Mouse (Mus musculus): Measurements from ENCODE around the gene Mill1. TPM values are rescaled to one million over a fixed set of nuclear protein-coding genes. Genes with fewer than 3 reads are reported as not detected.
"Not testable (repeated sequence)": the region's sequence is repeated elsewhere in the genome, so short reads cannot be mapped to it uniquely, and the experiment has no call there.

Mill1 gene
- not detected in 2 replicates for polyA plus RNA-seq (2015; fragmentation: Nextera tagmentation; extraction: Ambion mirVana)

- WGBS: 65% methylated on average over 1 of the region's 1 CpGs
- Histone ChIP-seq H3K9ac (ENCODE audit: low read length) (no peak within 1 kb of the TSS), H3K27ac (ENCODE audit: low read length) (no peak within 1 kb of the TSS), H3K4me2 (ENCODE audit: low read depth, low read length) (no peak within 1 kb of the TSS), H3K4me1 (ENCODE audit: control insufficient read depth, insufficient read depth, low read length) (no peaks in the 10 kb centered on the region), H3K9me3 (replicated peaks; ENCODE audit: control insufficient read depth, low read length) (no peaks in the 10 kb centered on the region; the same call in none of the 2 replicates), H3K4me3 (ENCODE audit: low read length) (no peak within 1 kb of the TSS), H3K27me3 (ENCODE audit: control insufficient read depth, insufficient read depth, low read length) (no peaks in the 10 kb centered on the region), H3K36me3 (ENCODE audit: control insufficient read depth, insufficient read depth) (no peaks in the 10 kb centered on the region)
- no peak for ATAC-seq (replicated peaks; ENCODE audit: extremely low read depth, insufficient read depth, low FRiP score)
Measured at GRCm38 (mm10) chr7:18245047-18245446, at the start of gene Mill1. TSS of gene Mill1 (plus strand) at chr7:18245347.

- 14% methylated on average over 9 of the region's 9 CpGs for WGBS
- no peak overlapping the region for H3K9ac ChIP-seq (ENCODE audit: low read length)
- no peak overlapping the region for H3K27ac ChIP-seq (ENCODE audit: low read length)
- no peaks in the 10 kb centered on the region for H3K4me1 ChIP-seq (ENCODE audit: control insufficient read depth, insufficient read depth, low read length)
- peaks cover 5% of the 10 kb centered on the region for H3K9me3 ChIP-seq (replicated peaks; ENCODE audit: control insufficient read depth, low read length)
- H3K4me2 ChIP-seq (ENCODE audit: low read depth, low read length): no peak overlapping the region
- H3K36me3 ChIP-seq (ENCODE audit: control insufficient read depth, insufficient read depth): no peaks in the 10 kb centered on the region
- no peak overlapping the region for H3K4me3 ChIP-seq (ENCODE audit: low read length)
- no peaks in the 10 kb centered on the region for H3K27me3 ChIP-seq (ENCODE audit: control insufficient read depth, insufficient read depth, low read length)
- ATAC-seq (replicated peaks; ENCODE audit: extremely low read depth, insufficient read depth, low FRiP score): no peak
Measured at GRCm38 (mm10) chr7:18210938-18211337, 34.2 kb upstream of the Mill1 start.

GRCm38 (mm10) chr7:18214699-18215098, 30.4 kb upstream of the Mill1 start:
- Histone ChIP-seq H3K27me3 (ENCODE audit: control insufficient read depth, insufficient read depth, low read length) (no peaks in the 10 kb centered on the region), H3K4me1 (ENCODE audit: control insufficient read depth, insufficient read depth, low read length) (no peaks in the 10 kb centered on the region), H3K27ac (ENCODE audit: low read length) (no peak overlapping the region), H3K4me3 (ENCODE audit: low read length) (no peak overlapping the region), H3K9ac (ENCODE audit: low read length) (no peak overlapping the region), H3K36me3 (ENCODE audit: control insufficient read depth, insufficient read depth) (no peaks in the 10 kb centered on the region), H3K4me2 (ENCODE audit: low read depth, low read length) (no peak overlapping the region), H3K9me3 (replicated peaks; ENCODE audit: control insufficient read depth, low read length) (peaks cover 11% of the 10 kb centered on the region)
- no peak for ATAC-seq (replicated peaks; ENCODE audit: extremely low read depth, insufficient read depth, low FRiP score)
- WGBS: 52% methylated on average over 1 of the region's 1 CpGs

GRCm38 (mm10) chr7:18238561-18238960, 6.6 kb upstream of the Mill1 start:
- Histone ChIP-seq H3K36me3 (ENCODE audit: control insufficient read depth, insufficient read depth) (no peaks in the 10 kb centered on the region), H3K4me3 (ENCODE audit: low read length) (no peak overlapping the region), H3K27ac (ENCODE audit: low read length) (no peak overlapping the region), H3K9me3 (replicated peaks; ENCODE audit: control insufficient read depth, low read length) (peaks cover 5% of the 10 kb centered on the region), H3K4me1 (ENCODE audit: control insufficient read depth, insufficient read depth, low read length) (no peaks in the 10 kb centered on the region), H3K4me2 (ENCODE audit: low read depth, low read length) (no peak overlapping the region), H3K9ac (ENCODE audit: low read length) (no peak overlapping the region), H3K27me3 (ENCODE audit: control insufficient read depth, insufficient read depth, low read length) (no peaks in the 10 kb centered on the region)
- ATAC-seq (replicated peaks; ENCODE audit: extremely low read depth, insufficient read depth, low FRiP score): no peak
- 60% methylated on average over 2 of the region's 2 CpGs for WGBS

GRCm38 (mm10) chr7:18241217-18241616, 3.9 kb upstream of the Mill1 start:
- Histone ChIP-seq H3K4me3 (ENCODE audit: low read length) (no peak overlapping the region), H3K4me1 (ENCODE audit: control insufficient read depth, insufficient read depth, low read length) (no peaks in the 10 kb centered on the region), H3K27me3 (ENCODE audit: control insufficient read depth, insufficient read depth, low read length) (no peaks in the 10 kb centered on the region), H3K27ac (ENCODE audit: low read length) (no peak overlapping the region), H3K9me3 (replicated peaks; ENCODE audit: control insufficient read depth, low read length) (peaks cover 5% of the 10 kb centered on the region), H3K36me3 (ENCODE audit: control insufficient read depth, insufficient read depth) (no peaks in the 10 kb centered on the region), H3K4me2 (ENCODE audit: low read depth, low read length) (no peak overlapping the region), H3K9ac (ENCODE audit: low read length) (no peak overlapping the region)
- 62% methylated on average over 5 of the region's 5 CpGs for WGBS
- no peak for ATAC-seq (replicated peaks; ENCODE audit: extremely low read depth, insufficient read depth, low FRiP score)

GRCm38 (mm10) chr7:18243959-18244573, 1.1 kb upstream of the Mill1 start:
- H3K4me1 ChIP-seq (ENCODE audit: control insufficient read depth, insufficient read depth, low read length); H3K27me3 ChIP-seq (ENCODE audit: control insufficient read depth, insufficient read depth, low read length); H3K4me3 ChIP-seq (ENCODE audit: low read length); H3K4me2 ChIP-seq (ENCODE audit: low read depth, low read length); ATAC-seq (replicated peaks; ENCODE audit: extremely low read depth, insufficient read depth, low FRiP score); H3K9me3 ChIP-seq (replicated peaks; ENCODE audit: control insufficient read depth, low read length); H3K27ac ChIP-seq (ENCODE audit: low read length); H3K9ac ChIP-seq (ENCODE audit: low read length); H3K36me3 ChIP-seq (ENCODE audit: control insufficient read depth, insufficient read depth): not testable (repeated sequence)
- WGBS: 41% methylated on average over 1 of the region's 1 CpGs

- Histone ChIP-seq H3K4me3 (ENCODE audit: low read length) (no peak overlapping the region), H3K36me3 (ENCODE audit: control insufficient read depth, insufficient read depth) (no peaks in the 10 kb centered on the region)
- 39% methylated on average over 1 of the region's 1 CpGs for WGBS
Measured at GRCm38 (mm10) chr7:18260219-18260618, 15.1 kb downstream of the Mill1 start.

GRCm38 (mm10) chr7:18265089-18265488, 19.9 kb downstream of the Mill1 start:
- ATAC-seq (replicated peaks; ENCODE audit: extremely low read depth, insufficient read depth, low FRiP score): no peak
- Histone ChIP-seq H3K36me3 (ENCODE audit: control insufficient read depth, insufficient read depth) (no peaks in the 10 kb centered on the region), H3K27ac (ENCODE audit: low read length) (no peak overlapping the region), H3K9ac (ENCODE audit: low read length) (no peak overlapping the region), H3K27me3 (ENCODE audit: control insufficient read depth, insufficient read depth, low read length) (no peaks in the 10 kb centered on the region), H3K9me3 (replicated peaks; ENCODE audit: control insufficient read depth, low read length) (peaks cover 16% of the 10 kb centered on the region), H3K4me3 (ENCODE audit: low read length) (no peak overlapping the region), H3K4me2 (ENCODE audit: low read depth, low read length) (no peak overlapping the region), H3K4me1 (ENCODE audit: control insufficient read depth, insufficient read depth, low read length) (no peaks in the 10 kb centered on the region)
- WGBS: 53% methylated on average over 5 of the region's 5 CpGs

More at GRCm38 (mm10) chr7:18260219-18260618, 15.1 kb downstream of the Mill1 start:
- no peaks in the 10 kb centered on the region for H3K4me1 ChIP-seq (ENCODE audit: control insufficient read depth, insufficient read depth, low read length)
- no peak overlapping the region for H3K4me2 ChIP-seq (ENCODE audit: low read depth, low read length)
- H3K27ac ChIP-seq (ENCODE audit: low read length): no peak overlapping the region
- no peak overlapping the region for H3K9ac ChIP-seq (ENCODE audit: low read length)
- H3K9me3 ChIP-seq (replicated peaks; ENCODE audit: control insufficient read depth, low read length): peaks cover 9% of the 10 kb centered on the region
- ATAC-seq (replicated peaks; ENCODE audit: extremely low read depth, insufficient read depth, low FRiP score): no peak
- H3K27me3 ChIP-seq (ENCODE audit: control insufficient read depth, insufficient read depth, low read length): no peaks in the 10 kb centered on the region
